Mouse (Mus musculus) C2C12 (cell line): ENCODE data around the gene Gpr162. TPM values are rescaled to one million over a fixed set of nuclear protein-coding genes. Genes with fewer than 3 reads are reported as not detected.

ENCODE experiments used
- H3K27me3 ChIP-seq: one replicate; pipeline ENCODE4 v1.6.1; 2011; ENCODE audit not compliant: control insufficient read depth, insufficient read depth, insufficient read length
- H3K36me3 ChIP-seq: one replicate; pipeline ENCODE4 v1.6.1; 2011; ENCODE audit not compliant: control insufficient read depth, insufficient read depth
- H3K4me3 ChIP-seq: one replicate; pipeline ENCODE4 v1.5.1; 2011; ENCODE audit warnings: mild to moderate bottlenecking, control low read depth; ENCODE audit not compliant: poor library complexity, insufficient read depth, severe bottlenecking
- H3K79me2 ChIP-seq: one replicate; pipeline ENCODE4 v1.6.1; 2011; ENCODE audit not compliant: control insufficient read depth, insufficient read depth
- H3K79me3 ChIP-seq: one replicate; pipeline ENCODE4 v1.6.1; 2011; ENCODE audit warnings: low read depth, control low read depth
- H3ac ChIP-seq: one replicate; pipeline ENCODE3; 2011; ENCODE audit warnings: low read depth; ENCODE audit not compliant: control insufficient read depth, insufficient read length
- CEBPB ChIP-seq: IDR thresholded peaks from one replicate; pipeline ENCODE4 v1.6.1; 2011; ENCODE audit warnings: low read depth, mild to moderate bottlenecking, control low read depth, moderate library complexity
- CTCF ChIP-seq: IDR thresholded peaks from one replicate; pipeline ENCODE4 v1.5.1; 2011; ENCODE audit not compliant: control insufficient read depth, insufficient read depth, insufficient read length
- FOSL1 ChIP-seq: IDR thresholded peaks from one replicate; pipeline ENCODE4 v1.8.0; 2011; ENCODE audit warnings: mild to moderate bottlenecking, low read length; ENCODE audit not compliant: poor library complexity, insufficient read depth, severe bottlenecking
- MAX ChIP-seq: IDR thresholded peaks from one replicate; pipeline ENCODE4 v1.6.1; 2011; ENCODE audit warnings: mild to moderate bottlenecking, control low read depth
- MYOD1 ChIP-seq: IDR thresholded peaks from one replicate; pipeline ENCODE4 v1.6.1; 2011; ENCODE audit warnings: low read depth; ENCODE audit not compliant: control insufficient read depth, insufficient read length
- MYOG ChIP-seq: IDR thresholded peaks from one replicate; pipeline ENCODE4 v1.6.1; 2011; ENCODE audit not compliant: control insufficient read depth, insufficient read length; ENCODE audit errors: extremely low read depth
- USF1 ChIP-seq: IDR thresholded peaks from one replicate; pipeline ENCODE4 v1.6.1; 2011; ENCODE audit warnings: low read depth, mild to moderate bottlenecking, control low read depth, moderate library complexity
- polyA plus RNA-seq: library from polyadenylated mRNA; unstranded; fragments of >200 nt; fragmentation: generic; extraction: Trizol; gene quantifications from one replicate; pipeline ENCODE4 v1.2.1, GENCODE M21; 2012; ENCODE audit warnings: missing spikeins

Gene Gpr162
- polyA plus RNA-seq, 1 experiment: 0.05 TPM

DNA sequence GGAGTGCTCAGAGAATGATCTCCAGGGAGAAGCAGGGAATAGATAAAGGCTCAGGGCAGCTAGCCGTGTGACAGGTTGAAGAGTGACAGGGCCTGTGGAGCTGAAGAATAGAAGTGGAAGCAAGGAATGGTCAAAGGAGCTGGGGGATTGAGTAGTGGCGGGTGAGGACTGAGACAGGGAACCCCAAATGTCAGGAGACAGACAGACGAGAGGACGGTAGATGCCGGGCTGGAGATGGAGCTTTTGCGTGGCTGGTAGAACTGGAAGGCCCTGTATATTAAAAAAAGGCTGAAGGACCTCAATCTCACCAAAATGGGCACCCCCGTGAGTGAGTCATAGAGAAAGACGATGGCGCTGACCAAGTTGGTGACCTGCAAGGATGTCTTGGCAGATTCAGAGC is 3.3 kb downstream of the Gpr162 start:
- H3K4me3 ChIP-seq: no peak overlapping the region
- H3K79me3 ChIP-seq: no peaks in the 10 kb centered on the region
- no peaks in the 10 kb centered on the region for H3K79me2 ChIP-seq
- H3ac ChIP-seq: no peak overlapping the region
- no peak for TF ChIP-seq CEBPB
- no peak for TF ChIP-seq MYOG
- H3K27me3 ChIP-seq: peaks cover 37% of the 10 kb centered on the region
- H3K36me3 ChIP-seq: no peaks in the 10 kb centered on the region

DNA sequence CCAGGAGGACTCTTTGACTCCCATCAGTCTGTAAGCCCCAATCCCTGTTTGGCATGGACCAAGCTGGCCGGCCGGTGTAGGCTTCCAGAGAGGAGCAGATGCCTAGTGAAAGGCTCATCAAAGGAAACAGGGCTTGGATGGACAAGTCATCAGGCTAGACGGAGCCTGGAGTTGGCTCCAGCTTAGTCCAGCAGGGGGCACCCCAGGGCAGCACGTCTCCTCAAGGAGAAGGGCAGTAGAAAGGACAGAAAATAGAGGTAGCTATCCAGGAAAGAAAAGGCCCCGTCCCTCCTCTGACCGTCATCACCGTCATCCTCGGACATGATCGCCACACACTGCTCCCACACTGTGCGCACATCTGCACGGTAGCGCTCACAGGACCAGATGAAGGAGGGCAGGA is 4.1 kb downstream of the Gpr162 start:
- H3K79me2 ChIP-seq: no peaks in the 10 kb centered on the region
- no peaks in the 10 kb centered on the region for H3K79me3 ChIP-seq
- H3K4me3 ChIP-seq: no peak overlapping the region
- no peak overlapping the region for H3ac ChIP-seq
- no peaks in the 10 kb centered on the region for H3K36me3 ChIP-seq
- TF ChIP-seq MAX (no peak), USF1 (no peak), FOSL1 (no peak), MYOD1 (no peak), CTCF (peak; percentile 79)
- peaks cover 29% of the 10 kb centered on the region for H3K27me3 ChIP-seq

- Histone ChIP-seq H3ac (no peak overlapping the region), H3K27me3 (peaks cover 21% of the 10 kb centered on the region), H3K4me3 (no peak overlapping the region), H3K79me2 (no peaks in the 10 kb centered on the region), H3K36me3 (no peaks in the 10 kb centered on the region), H3K79me3 (no peaks in the 10 kb centered on the region)
- TF ChIP-seq FOSL1 (no peak), MAX (no peak), MYOD1 (no peak), CEBPB (no peak), CTCF (no peak)
Observed at GRCm38 (mm10) chr6:124858561-124859318, 5.0 kb downstream of the Gpr162 start.

DNA sequence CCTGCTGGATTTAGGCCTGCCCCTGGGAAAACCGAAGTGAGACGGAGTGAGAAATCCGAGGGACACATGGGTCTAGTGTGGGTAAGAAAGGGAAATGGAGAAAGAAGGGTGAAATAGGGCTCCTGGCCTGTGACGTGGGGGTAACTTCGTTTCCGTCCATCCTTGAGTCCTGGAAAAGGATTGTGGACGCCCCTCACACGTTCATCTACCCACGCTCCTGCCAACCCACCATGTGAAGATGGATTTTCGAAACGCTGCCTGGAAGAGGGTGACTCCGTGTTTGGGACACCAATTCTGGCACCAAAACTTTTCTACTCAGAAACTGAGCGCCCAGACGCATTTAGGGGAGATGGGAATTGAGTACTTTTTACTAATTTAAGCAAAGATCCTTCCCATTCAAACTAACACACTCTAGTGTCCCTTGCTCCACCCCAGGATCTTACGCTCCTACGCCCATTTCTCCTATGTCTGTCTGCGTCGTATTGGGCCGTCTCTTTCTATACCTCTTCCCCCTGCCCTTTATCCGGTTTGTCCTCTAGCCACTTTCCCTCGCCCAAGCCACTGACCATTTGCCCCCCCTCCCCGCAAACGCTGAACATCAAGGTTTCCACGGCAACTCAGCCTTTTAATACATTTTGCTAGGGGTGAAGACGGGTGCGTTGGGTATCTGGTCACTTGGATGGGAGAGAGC is 5.8 kb downstream of the Gpr162 start:
- no peak overlapping the region for H3ac ChIP-seq
- no peak overlapping the region for H3K4me3 ChIP-seq
- TF ChIP-seq MYOD1 (no peak), MYOG (no peak), MAX (no peak), FOSL1 (no peak), CEBPB (no peak), CTCF (no peak), USF1 (no peak)
- H3K36me3 ChIP-seq: no peaks in the 10 kb centered on the region
- no peaks in the 10 kb centered on the region for H3K79me2 ChIP-seq
- no peaks in the 10 kb centered on the region for H3K79me3 ChIP-seq
- peaks cover 14% of the 10 kb centered on the region for H3K27me3 ChIP-seq

DNA sequence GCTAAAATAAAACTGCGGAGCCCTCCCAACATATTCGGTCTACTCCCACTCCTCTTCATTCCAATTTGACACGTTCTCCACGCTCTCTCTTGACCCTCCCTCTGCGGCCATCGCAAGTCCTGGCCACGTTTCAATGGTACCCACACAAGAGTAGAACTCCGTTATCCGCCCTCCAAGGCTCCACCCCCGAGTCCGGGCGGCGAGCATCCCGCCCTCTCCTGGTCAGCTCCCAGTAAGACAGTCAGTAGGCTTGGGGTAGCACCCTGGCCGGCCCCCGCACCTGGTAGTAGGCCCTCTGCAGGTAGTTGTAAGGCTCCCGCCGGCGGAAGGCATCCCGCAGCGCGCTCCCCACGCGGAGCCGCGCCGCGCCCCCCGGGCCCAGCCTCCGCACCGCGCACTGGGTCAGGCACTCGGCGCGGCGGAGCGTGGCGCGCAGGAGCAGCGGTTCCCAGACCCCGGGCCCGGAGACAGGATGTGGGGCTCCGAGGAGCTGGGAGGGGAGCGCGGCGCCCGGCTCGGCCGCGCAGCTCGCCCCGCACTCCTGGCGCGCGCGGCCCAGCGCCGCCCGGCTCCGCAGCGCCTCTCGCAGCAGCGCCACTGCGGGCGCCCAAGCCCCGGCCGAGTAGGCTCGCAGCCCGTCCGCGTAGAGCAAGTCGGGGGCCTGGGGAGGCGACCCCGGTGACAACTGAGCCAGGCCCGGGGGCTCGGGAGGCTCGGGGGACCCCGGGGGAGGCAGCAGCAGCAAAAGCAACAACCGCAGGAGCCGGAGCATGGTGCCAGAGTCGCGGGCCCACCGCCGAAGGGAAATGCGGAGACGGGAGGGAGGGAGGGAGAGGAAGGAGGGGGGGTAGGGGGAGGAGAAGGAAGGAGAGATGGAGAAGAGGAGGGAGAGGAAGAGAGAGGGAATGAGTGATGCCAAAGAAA is 6.6 kb downstream of the Gpr162 start, which contains the start of gene P3h3:
TSS of gene P3h3 (minus strand) at position 837 of the 924 bp plus-strand sequence.
- H3K27me3 ChIP-seq: peaks cover 10% of the 10 kb centered on the region
- H3K79me2 ChIP-seq: no peaks in the 10 kb centered on the region
- H3K79me3 ChIP-seq: no peaks in the 10 kb centered on the region
- H3ac ChIP-seq: peak within 1 kb of the TSS; percentile 21
- TF ChIP-seq MYOD1: no peak
- TF ChIP-seq CTCF: peak; percentile 48
- H3K36me3 ChIP-seq: no peaks in the 10 kb centered on the region
- H3K4me3 ChIP-seq: no peak within 1 kb of the TSS

DNA sequence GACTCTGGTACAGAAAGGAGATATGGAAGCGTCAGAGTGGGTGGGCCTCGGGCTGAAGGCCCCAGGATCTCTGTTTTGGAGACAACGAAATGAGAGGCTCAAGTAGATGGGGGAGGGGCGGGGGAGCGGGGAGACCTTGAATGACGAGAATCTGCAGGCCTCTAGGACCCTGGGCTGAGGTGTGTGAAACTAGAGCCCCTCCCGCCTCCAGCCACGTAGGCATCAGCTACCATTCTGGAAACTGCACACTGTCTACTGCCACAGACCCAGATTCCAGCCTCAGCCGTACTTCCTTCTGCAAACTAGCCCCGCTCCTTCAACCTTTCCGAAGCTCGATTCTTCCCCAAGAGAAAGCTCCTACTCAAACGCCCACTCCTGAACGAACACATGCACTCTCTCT is 7.5 kb downstream of the Gpr162 start:
- Histone ChIP-seq H3K4me3 (no peak overlapping the region), H3K27me3 (peaks cover 7% of the 10 kb centered on the region), H3K79me2 (no peaks in the 10 kb centered on the region), H3K36me3 (no peaks in the 10 kb centered on the region), H3K79me3 (no peaks in the 10 kb centered on the region), H3ac (no peak overlapping the region)
- no peak for TF ChIP-seq MYOG
- TF ChIP-seq CTCF: no peak
- no peak for TF ChIP-seq MYOD1
- TF ChIP-seq MAX: no peak
- no peak for TF ChIP-seq CEBPB
